Mouse (Mus musculus) bone marrow, adult 2 months (tissue): ENCODE results near the gene Rab5c. TPM values are rescaled to one million over a fixed set of nuclear protein-coding genes. Genes with fewer than 3 reads are reported as not detected.

Source experiments
- H3K27ac ChIP-seq: fragments of 200-500 bp; 2 replicates; pipeline ENCODE4 v1.5.1; 2012; ENCODE audit warnings: low read depth, mild to moderate bottlenecking, control low read depth, inconsistent platforms, low read length; ENCODE audit not compliant: control insufficient read depth, poor library complexity, insufficient read depth
- H3K4me1 ChIP-seq: fragments of 200-500 bp; 2 replicates; pipeline ENCODE4 v1.6.1; 2011; ENCODE audit warnings: low read length; ENCODE audit not compliant: control insufficient read depth, insufficient read depth
- H3K4me3 ChIP-seq: fragments of 200-500 bp; replicated peaks from 2 replicates; pipeline ENCODE3; 2011; ENCODE audit warnings: mild to moderate bottlenecking, low read depth, low read length, control low read depth; ENCODE audit not compliant: control insufficient read depth
- CTCF ChIP-seq: fragments of 200-500 bp; IDR thresholded peaks from 2 replicates; pipeline ENCODE4 v1.5.1; 2011; ENCODE audit warnings: low read length, control low read depth; ENCODE audit not compliant: control insufficient read depth, insufficient read depth
- POLR2A ChIP-seq: fragments of 200-500 bp; IDR thresholded peaks from 2 replicates; pipeline ENCODE4 v1.6.1; 2011; ENCODE audit warnings: low read depth, mild to moderate bottlenecking, control low read depth, low read length, borderline replicate concordance; ENCODE audit not compliant: control insufficient read depth
- WGBS: fragments of 180-500 bp; shearing (Covaris S2); methylation state at CpG from one replicate; pipeline ENCODE4 v1.1.7; 2018; 5-methylcytosine and 5-hydroxymethylcytosine counted together
- polyA plus RNA-seq: library from polyadenylated mRNA; stranded (reverse); fragments of >200 nt; gene quantifications from 2 replicates; pipeline ENCODE4 v1.2.4, GENCODE M21; 2011; ENCODE audit warnings: low replicate concordance; ENCODE audit not compliant: missing spikeins, insufficient read depth, insufficient read length

Rab5c gene
- polyA plus RNA-seq, 1 experiment, result 126 TPM

- WGBS, result 74% methylated on average over 7 of the region's 7 CpGs
- no peak for TF ChIP-seq CTCF
- no peak for TF ChIP-seq POLR2A
- Histone ChIP-seq H3K4me3 (no peak overlapping the region), H3K4me1 (no peaks in the 10 kb centered on the region), H3K27ac (no peak overlapping the region)
Observed at GRCm38 (mm10) chr11:100677810-100678209, 60.2 kb downstream of the Rab5c start.

- Histone ChIP-seq H3K4me3 (no peak overlapping the region), H3K27ac (no peak overlapping the region), H3K4me1 (no peaks in the 10 kb centered on the region)
- 20% methylated on average over 23 of the region's 23 CpGs for WGBS
- TF ChIP-seq POLR2A (no peak), CTCF (no peak)
Observed at GRCm38 (mm10) chr11:100673169-100673568, 64.8 kb downstream of the Rab5c start.

- Histone ChIP-seq H3K4me1 (no peaks in the 10 kb centered on the region), H3K4me3 (no peak overlapping the region), H3K27ac (no peak overlapping the region)
- TF ChIP-seq CTCF, result no peak
- WGBS, result 65% methylated on average over 2 of the region's 2 CpGs
Observed at GRCm38 (mm10) chr11:100671956-100672355, 66.1 kb downstream of the Rab5c start.

- TF ChIP-seq CTCF (no peak), POLR2A (no peak)
Observed at GRCm38 (mm10) chr11:100671049-100671448, 67.0 kb downstream of the Rab5c start.

More at GRCm38 (mm10) chr11:100671049-100671448, 67.0 kb downstream of the Rab5c start:
- WGBS, result 85% methylated on average over 1 of the region's 1 CpGs
- H3K27ac ChIP-seq, result no peak overlapping the region
- no peaks in the 10 kb centered on the region for H3K4me1 ChIP-seq
- no peak overlapping the region for H3K4me3 ChIP-seq

Other genes starting within 250 kb of the Rab5c start
- gene Acly, start 210.2 kb downstream of the Rab5c start, polyA plus RNA-seq, result 12.8 and 31.2 TPM in 2 replicates
- gene Ttc25, start 192.6 kb downstream of the Rab5c start, polyA plus RNA-seq, result 0.35 TPM in 1 of 2 replicates, not detected in the other
- gene Cnp, start 163.3 kb downstream of the Rab5c start, polyA plus RNA-seq, result 25.0 and 35.7 TPM in 2 replicates
- 7.5 and 13.1 TPM in 2 replicates for gene Nkiras2, start 119.0 kb downstream of the Rab5c start, polyA plus RNA-seq
- 603 and 838 TPM in 2 replicates for gene Dnajc7, start 118.0 kb downstream of the Rab5c start, polyA plus RNA-seq
- gene Zfp385c, start 45.8 kb downstream of the Rab5c start, polyA plus RNA-seq, result not detected in 2 replicates
- gene Dhx58, start 33.9 kb downstream of the Rab5c start, polyA plus RNA-seq, result 13.2 and 34.6 TPM in 2 replicates
- 7.6 and 16.3 TPM in 2 replicates for gene Kat2a, start 25.8 kb downstream of the Rab5c start, polyA plus RNA-seq
- not detected in 2 replicates for gene Hspb9, start 24.4 kb downstream of the Rab5c start, polyA plus RNA-seq
- not detected in 2 replicates for gene Kcnh4, start 21.7 kb upstream of the Rab5c start, polyA plus RNA-seq
- gene Hcrt, start 24.7 kb upstream of the Rab5c start, polyA plus RNA-seq, result not detected in 2 replicates
- 3.7 and 4.9 TPM in 2 replicates for gene Ghdc, start 32.7 kb upstream of the Rab5c start, polyA plus RNA-seq
- 10.7 and 14.5 TPM in 2 replicates for gene Stat5b, start 112.5 kb upstream of the Rab5c start, polyA plus RNA-seq
- gene Stat5a, start 121.1 kb upstream of the Rab5c start, polyA plus RNA-seq, result 8.6 and 16.5 TPM in 2 replicates
- 21.4 and 60.0 TPM in 2 replicates for gene Stat3, start 201.3 kb upstream of the Rab5c start, polyA plus RNA-seq
- gene Cavin1, start 232.7 kb upstream of the Rab5c start, polyA plus RNA-seq, result 54.2 and 71.2 TPM in 2 replicates